Mouse (Mus musculus) stomach, postnatal 0 days (tissue): ENCODE data around the gene Zscan20. TPM values are rescaled to one million over a fixed set of nuclear protein-coding genes. Genes with fewer than 3 reads are reported as not detected.

Source experiments
- ATAC-seq: fragments of 200-750 bp; cut with Nextera tagmentation; 2 replicates; pipeline ENCODE4 v1.8.0; 2017; ENCODE audit not compliant: low FRiP score, low TSS enrichment
- DNase-seq: peaks from one replicate; pipeline ENCODE4 v3.0.0-alpha.2; 2016; ENCODE audit warnings: low spot score
- H3K27ac ChIP-seq: fragments of 300-500 bp; sonication (generic); replicated peaks from 2 replicates; pipeline ENCODE4 v1.5.1; 2014; ENCODE audit warnings: mild to moderate bottlenecking, control low read depth
- H3K27me3 ChIP-seq: fragments of 300-500 bp; sonication (generic); 2 replicates; pipeline ENCODE4 v1.6.1; 2014; ENCODE audit warnings: low read length; ENCODE audit not compliant: control insufficient read depth, insufficient read depth
- H3K36me3 ChIP-seq: fragments of 300-500 bp; sonication (generic); 2 replicates; pipeline ENCODE4 v1.6.1; 2014; ENCODE audit warnings: low read length, mixed read lengths; ENCODE audit not compliant: control insufficient read depth, insufficient read depth
- H3K4me1 ChIP-seq: fragments of 300-500 bp; sonication (generic); replicated peaks from 2 replicates; pipeline ENCODE4 v1.6.1; 2014; ENCODE audit warnings: antibody characterized with exemption; ENCODE audit not compliant: control insufficient read depth, insufficient read depth
- H3K4me2 ChIP-seq: fragments of 300-500 bp; sonication (generic); replicated peaks from 2 replicates; pipeline ENCODE4 v1.6.1; 2014; ENCODE audit warnings: low read depth, mild to moderate bottlenecking, control low read depth, moderate library complexity
- H3K4me3 ChIP-seq: fragments of 300-500 bp; sonication (generic); 2 replicates; pipeline ENCODE4 v1.5.1; 2014; ENCODE audit warnings: low read depth, low read length, control low read depth
- H3K9ac ChIP-seq: fragments of 300-500 bp; sonication (generic); 2 replicates; pipeline ENCODE4 v1.6.1; 2014; ENCODE audit warnings: mild to moderate bottlenecking, low read length, control low read depth, mixed read lengths
- H3K9me3 ChIP-seq: fragments of 300-500 bp; sonication (generic); 2 replicates; pipeline ENCODE4 v1.6.1; 2016; ENCODE audit warnings: low read length; ENCODE audit not compliant: control insufficient read depth
- CTCF ChIP-seq: IDR thresholded peaks from 2 replicates; pipeline ENCODE4 v1.5.1; 2016; ENCODE audit warnings: antibody characterized with exemption, low read depth, mild to moderate bottlenecking, moderate library complexity
- EP300 ChIP-seq: optimal IDR thresholded peaks from 2 replicates; pipeline ENCODE3; 2016; ENCODE audit warnings: antibody characterized with exemption
- WGBS: fragments of 180-500 bp; shearing (Covaris S2); extraction: QIAGEN DNeasy Blood & Tissue Kit; methylation state at CpG from one replicate; pipeline ENCODE4 v1.1.7; 2014; 5-methylcytosine and 5-hydroxymethylcytosine counted together
- polyA plus RNA-seq: library from polyadenylated mRNA; unstranded; fragments of >200 nt; fragmentation: Nextera tagmentation; extraction: Ambion mirVana; gene quantifications from 2 replicates; pipeline ENCODE4 v1.2.1, GENCODE M21; 2015

Gene Zscan20
- polyA plus RNA-seq, 1 experiment from 2014 or later, result 0.98 TPM

DNA sequence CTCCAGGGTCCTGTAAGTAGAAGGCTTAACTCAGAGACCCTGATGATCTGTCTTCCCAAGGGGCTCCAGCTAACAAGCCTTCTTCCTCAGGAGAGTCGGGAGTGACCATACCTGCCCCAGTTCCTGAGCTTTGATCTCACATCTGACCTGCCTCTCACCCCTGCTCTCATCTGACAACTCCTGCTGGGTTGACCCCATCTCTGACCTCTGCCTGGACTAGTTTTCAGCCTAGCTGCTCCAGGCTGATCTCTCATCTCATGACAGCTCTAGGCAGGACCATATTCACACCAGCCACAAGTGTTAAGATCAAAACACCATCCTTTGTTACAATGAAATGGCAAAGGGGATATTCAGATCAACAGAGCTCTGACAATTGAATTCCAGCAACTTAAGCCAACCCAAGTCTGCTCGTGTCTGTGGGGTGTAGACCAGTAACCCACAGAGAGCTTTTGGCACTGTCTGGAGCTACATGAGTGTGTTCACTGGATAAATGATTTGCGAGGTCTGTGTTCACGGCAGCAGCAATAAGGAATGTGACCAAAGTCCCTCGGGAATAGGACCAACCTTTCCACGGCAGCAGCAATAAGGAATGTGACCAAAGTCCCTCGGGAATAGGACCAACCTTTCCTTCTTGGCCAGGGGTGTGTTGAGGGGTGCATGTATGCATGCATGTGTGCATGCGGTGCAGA, 38.8 kb upstream of the Zscan20 start:
- TF ChIP-seq EP300 (no peak), CTCF (no peak)
- Histone ChIP-seq H3K27ac (no peak overlapping the region), H3K27me3 (no peaks in the 10 kb centered on the region), H3K9ac (no peak overlapping the region), H3K9me3 (no peaks in the 10 kb centered on the region), H3K4me1 (no peaks in the 10 kb centered on the region), H3K4me3 (no peak overlapping the region), H3K4me2 (no peak overlapping the region), H3K36me3 (no peaks in the 10 kb centered on the region)
- ATAC-seq (no peak), DNase-seq (no peak)
- 52% methylated on average over 8 of the region's 8 CpGs for WGBS

DNA sequence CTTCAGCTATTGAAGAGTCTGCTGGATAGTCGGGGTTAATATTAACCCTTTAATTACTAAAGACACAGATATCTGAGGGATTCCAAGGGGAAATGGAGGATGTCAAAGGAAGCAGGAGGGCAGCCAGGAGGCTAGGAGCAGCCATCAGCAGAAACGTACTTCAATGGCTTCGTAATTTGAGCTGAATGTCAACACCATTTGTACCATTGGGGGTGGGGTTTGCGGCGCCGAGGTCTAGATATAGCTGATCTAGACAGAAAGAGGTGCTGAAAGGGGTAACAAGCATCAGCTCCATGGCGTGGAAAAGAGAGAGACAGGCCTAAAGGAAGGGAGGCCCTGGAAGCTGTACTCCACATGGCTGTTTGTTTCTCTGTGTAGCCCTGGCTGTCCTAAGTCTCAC, 36.9 kb upstream of the Zscan20 start:
- Histone ChIP-seq H3K4me2 (no peak overlapping the region), H3K9ac (no peak overlapping the region), H3K4me1 (no peaks in the 10 kb centered on the region), H3K36me3 (no peaks in the 10 kb centered on the region), H3K27me3 (no peaks in the 10 kb centered on the region), H3K9me3 (no peaks in the 10 kb centered on the region), H3K4me3 (no peak overlapping the region), H3K27ac (no peak overlapping the region)
- DNase-seq (no peak), ATAC-seq (no peak)
- 27% methylated on average over 7 of the region's 7 CpGs for WGBS
- no peak for TF ChIP-seq EP300
- no peak for TF ChIP-seq CTCF

- no peaks in the 10 kb centered on the region for H3K9me3 ChIP-seq
- no peaks in the 10 kb centered on the region for H3K4me1 ChIP-seq
- no peak overlapping the region for H3K9ac ChIP-seq
- TF ChIP-seq CTCF, result no peak
- no peak for TF ChIP-seq EP300
- H3K4me3 ChIP-seq, result no peak overlapping the region
- no peaks in the 10 kb centered on the region for H3K27me3 ChIP-seq
- H3K36me3 ChIP-seq, result no peaks in the 10 kb centered on the region
- no peak overlapping the region for H3K4me2 ChIP-seq
- DNase-seq, result no peak
- H3K27ac ChIP-seq, result no peak overlapping the region
- WGBS, result 34% methylated on average over 6 of the region's 6 CpGs
- ATAC-seq, result no peak
Measured at GRCm38 (mm10) chr4:128645896-128646295, 36.0 kb upstream of the Zscan20 start.

DNA sequence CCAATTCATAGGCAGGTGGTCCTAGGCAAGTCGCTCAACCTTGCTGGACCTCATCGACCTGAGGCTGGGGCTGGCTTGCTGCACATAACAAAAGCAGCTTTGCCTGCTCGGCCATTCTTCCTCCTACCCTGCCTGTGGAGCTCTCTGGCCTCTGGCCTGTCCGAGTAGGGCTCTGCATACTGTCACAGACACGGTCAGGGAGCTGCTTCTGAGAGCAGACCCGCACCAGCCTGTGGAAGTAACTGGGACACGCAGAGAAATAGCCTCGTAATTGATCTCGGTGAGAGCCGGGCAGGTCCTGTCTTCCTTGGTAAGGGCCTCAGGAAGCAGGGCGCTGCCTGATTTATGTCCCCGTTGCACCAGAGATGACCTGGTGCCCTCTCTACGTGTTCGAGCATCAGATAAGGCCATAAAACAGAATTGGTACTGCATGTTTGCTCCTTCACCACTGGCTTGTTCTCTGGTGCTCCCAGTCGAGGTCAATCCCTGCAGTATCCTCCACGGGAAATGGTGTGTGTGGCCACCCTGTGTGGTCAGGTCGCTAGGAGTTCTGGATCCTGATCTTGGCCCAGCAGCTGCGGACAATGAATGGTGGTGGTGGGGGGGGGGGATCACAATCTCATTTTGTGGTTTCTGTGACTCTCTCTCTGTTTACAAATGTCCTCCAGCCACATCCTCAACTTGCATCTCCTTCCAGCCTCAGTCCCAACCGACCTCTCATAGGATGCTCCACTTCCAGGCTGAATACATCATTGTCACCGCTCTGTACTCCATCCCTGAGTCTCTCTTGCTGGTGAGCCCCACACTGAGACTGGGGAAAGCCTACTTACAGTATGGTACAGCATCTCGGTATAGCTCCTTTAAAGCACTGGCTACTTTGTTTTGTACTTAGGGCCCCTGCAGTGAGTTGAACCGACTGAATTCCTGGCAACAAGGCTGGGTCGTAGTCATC, 32.1 kb upstream of the Zscan20 start:
- no peak for TF ChIP-seq EP300
- no peak for TF ChIP-seq CTCF
- H3K27ac ChIP-seq, result no peak overlapping the region
- H3K9ac ChIP-seq, result no peak overlapping the region
- H3K4me2 ChIP-seq, result no peak overlapping the region
- no peaks in the 10 kb centered on the region for H3K9me3 ChIP-seq
- 43% methylated on average over 23 of the region's 23 CpGs for WGBS
- no peaks in the 10 kb centered on the region for H3K4me1 ChIP-seq
- H3K27me3 ChIP-seq, result no peaks in the 10 kb centered on the region
- no peak overlapping the region for H3K4me3 ChIP-seq
- DNase-seq, result no peak
- ATAC-seq, result no peak
- no peaks in the 10 kb centered on the region for H3K36me3 ChIP-seq

- H3K4me2 ChIP-seq, result no peak overlapping the region
- H3K9ac ChIP-seq, result no peak overlapping the region
- H3K36me3 ChIP-seq, result no peaks in the 10 kb centered on the region
- TF ChIP-seq EP300, result no peak
- TF ChIP-seq CTCF, result no peak
- 0 out of 2 replicates have a peak, but pooled peaks cover 2% of the 10 kb centered on the region for H3K4me1 ChIP-seq
- no peak for ATAC-seq
- H3K27ac ChIP-seq, result no peak overlapping the region
- no peak overlapping the region for H3K4me3 ChIP-seq
- 77% methylated on average over 18 of the region's 18 CpGs for WGBS
- no peaks in the 10 kb centered on the region for H3K27me3 ChIP-seq
- H3K9me3 ChIP-seq, result no peaks in the 10 kb centered on the region
- no peak for DNase-seq
Measured at GRCm38 (mm10) chr4:128638265-128638923, 28.5 kb upstream of the Zscan20 start.
